Mouse (Mus musculus) thymus, adult 2 months (tissue): ENCODE data around the gene Hcfc1. TPM values are rescaled to one million over a fixed set of nuclear protein-coding genes. Genes with fewer than 3 reads are reported as not detected.

Experiments used
- DNase-seq: peaks from one replicate; pipeline ENCODE4 v3.0.0; 2021
- H3K27ac ChIP-seq: fragments of 200-500 bp; 2 replicates; pipeline ENCODE4 v1.5.1; 2012; ENCODE audit warnings: low read length, control low read depth; ENCODE audit not compliant: control insufficient read depth, insufficient read depth
- H3K27me3 ChIP-seq: fragments of 200-500 bp; 2 replicates; pipeline ENCODE4 v1.6.1; 2012; ENCODE audit warnings: mild to moderate bottlenecking, low read length, moderate library complexity, mixed read lengths; ENCODE audit not compliant: control insufficient read depth, insufficient read depth
- H3K36me3 ChIP-seq: fragments of 200-500 bp; 2 replicates; pipeline ENCODE4 v1.6.1; 2012; ENCODE audit warnings: mild to moderate bottlenecking, low read length, moderate library complexity; ENCODE audit not compliant: control insufficient read depth, insufficient read depth
- H3K4me1 ChIP-seq: fragments of 200-500 bp; replicated peaks from 2 replicates; pipeline ENCODE4 v1.6.1; 2012; ENCODE audit warnings: low read length; ENCODE audit not compliant: control insufficient read depth, insufficient read depth
- H3K4me3 ChIP-seq: fragments of 200-500 bp; 2 replicates; pipeline ENCODE4 v1.5.1; 2012; ENCODE audit warnings: mild to moderate bottlenecking, low read length, control low read depth, moderate library complexity; ENCODE audit not compliant: control insufficient read depth, insufficient read depth
- CTCF ChIP-seq: fragments of 200-500 bp; IDR thresholded peaks from 2 replicates; pipeline ENCODE4 v1.5.1; 2012; ENCODE audit warnings: mild to moderate bottlenecking, control low read depth, low read length, moderate library complexity, borderline replicate concordance; ENCODE audit not compliant: control insufficient read depth, poor library complexity, insufficient read depth; ENCODE audit errors: extremely low read depth
- POLR2A ChIP-seq: fragments of 200-500 bp; IDR thresholded peaks from 2 replicates; pipeline ENCODE4 v1.6.1; 2012; ENCODE audit warnings: mild to moderate bottlenecking, low read length, control low read depth, moderate library complexity; ENCODE audit not compliant: control insufficient read depth, poor library complexity, insufficient read depth; ENCODE audit errors: extremely low read depth
- WGBS: fragments of 180-500 bp; shearing (Covaris S2); methylation state at CpG from one replicate; pipeline ENCODE4 v1.1.7; 2018; 5-methylcytosine and 5-hydroxymethylcytosine counted together
- polyA plus RNA-seq: library from polyadenylated mRNA; depleted of rRNA; stranded (reverse); fragments of >200 nt; gene quantifications from 2 replicates; pipeline ENCODE4 v1.2.3, GENCODE M21; 2012

Hcfc1 gene
- polyA plus RNA-seq, 1 experiment: 193 TPM

DNA sequence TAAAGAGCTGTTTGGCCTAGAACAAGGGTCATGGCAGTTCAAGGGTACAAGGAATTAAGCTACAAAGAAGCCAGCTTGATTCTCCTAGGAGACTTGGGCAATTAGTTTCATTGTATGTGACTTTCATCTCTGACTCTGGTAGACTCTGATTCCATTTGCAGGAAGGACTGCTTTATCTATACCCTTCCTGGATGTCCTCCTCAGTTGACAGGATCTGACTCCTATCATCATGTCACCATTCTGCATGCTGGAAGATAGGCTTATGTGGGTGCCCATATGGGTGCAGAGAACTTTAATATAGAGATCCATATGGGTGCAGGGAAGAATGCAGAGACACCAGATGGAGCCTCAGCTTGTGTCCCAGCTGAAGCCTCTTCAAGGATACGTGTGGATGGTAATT is 3.0 kb upstream of the Hcfc1 start:
- no peak for DNase-seq
- H3K4me3 ChIP-seq: no peak overlapping the region
- no peaks in the 10 kb centered on the region for H3K36me3 ChIP-seq
- 96% methylated on average over 1 of the region's 1 CpGs for WGBS
- no peaks in the 10 kb centered on the region for H3K27me3 ChIP-seq
- no peak overlapping the region for H3K27ac ChIP-seq
- no peak for TF ChIP-seq CTCF
- no peak for TF ChIP-seq POLR2A
- peaks cover 7% of the 10 kb centered on the region for H3K4me1 ChIP-seq

DNA sequence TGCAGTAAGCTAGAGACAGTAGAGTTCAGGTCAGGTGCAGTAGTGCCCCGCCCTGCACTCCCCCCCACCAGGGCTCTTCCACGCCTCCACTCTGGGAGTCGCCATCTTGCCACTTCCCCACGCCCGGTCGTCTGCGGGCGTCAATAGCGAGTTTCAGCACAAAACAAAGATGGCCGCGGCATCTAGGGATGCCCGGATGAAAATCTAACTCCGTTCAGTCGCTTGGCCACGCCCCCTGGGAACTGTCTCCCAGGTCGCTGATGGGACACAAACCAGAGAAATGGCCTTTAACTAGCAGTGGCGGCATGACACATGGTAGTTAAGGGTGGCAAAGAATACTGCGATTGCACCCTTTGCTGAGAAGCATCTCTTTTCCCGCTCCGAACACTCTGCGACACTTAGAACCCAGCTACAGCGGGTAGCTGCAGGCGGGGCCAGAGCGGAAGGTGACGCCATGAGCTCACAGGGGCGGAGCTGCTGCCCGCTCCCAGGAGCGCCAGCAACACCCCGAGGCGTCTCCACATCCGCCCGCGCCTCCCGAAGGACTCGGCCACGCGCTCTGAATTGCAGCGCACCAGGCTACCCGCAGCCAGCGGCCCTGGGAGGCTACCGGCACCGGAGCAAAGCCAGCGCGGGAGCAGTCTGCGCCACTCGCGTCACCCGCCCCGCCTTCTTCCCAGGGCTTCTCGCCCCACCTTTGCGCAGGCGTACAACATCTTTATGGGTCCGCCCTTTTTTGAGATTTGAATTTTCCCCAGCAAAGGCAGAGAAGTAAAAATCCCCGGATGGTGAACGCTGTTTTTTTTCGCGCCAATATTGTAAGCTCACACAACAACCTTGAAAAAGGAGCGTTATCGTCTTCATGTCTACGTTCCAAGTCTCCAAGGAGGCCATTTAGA is 1.3 kb upstream of the Hcfc1 start:
- no peaks in the 10 kb centered on the region for H3K36me3 ChIP-seq
- 2% methylated on average over 54 of the region's 60 CpGs for WGBS
- DNase-seq: peak; percentile 79
- peak overlapping the region; percentile 99 for H3K27ac ChIP-seq
- peak overlapping the region; percentile 95 for H3K4me3 ChIP-seq
- TF ChIP-seq POLR2A (peak; percentile 61; the same call in 1 of the 2 replicates), CTCF (no peak)
- H3K27me3 ChIP-seq: no peaks in the 10 kb centered on the region
- H3K4me1 ChIP-seq: peaks cover 9% of the 10 kb centered on the region

- Histone ChIP-seq H3K27ac (peak overlapping the region; percentile 99), H3K27me3 (no peaks in the 10 kb centered on the region), H3K36me3 (peaks cover 6% of the 10 kb centered on the region; the same call in 1 of the 2 replicates), H3K4me1 (peaks cover 9% of the 10 kb centered on the region), H3K4me3 (peak overlapping the region; percentile 95)
- TF ChIP-seq CTCF (no peak), POLR2A (0 out of 2 replicates have a peak, but pooled peaks have one; percentile 23)
- peak; percentile 71 for DNase-seq
- WGBS: 0% methylated on average over 19 of the region's 20 CpGs
Measured at GRCm38 (mm10) chrX:73965307-73965706, 850 bp downstream of the Hcfc1 start.

GRCm38 (mm10) chrX:73964363-73964762 is 1.8 kb downstream of the Hcfc1 start:
- Histone ChIP-seq H3K27me3 (no peaks in the 10 kb centered on the region), H3K27ac (peak overlapping the region; percentile 86), H3K4me1 (peaks cover 9% of the 10 kb centered on the region), H3K36me3 (peaks cover 10% of the 10 kb centered on the region), H3K4me3 (peak overlapping the region; percentile 49)
- WGBS: 0% methylated on average over 3 of the region's 3 CpGs
- 0 out of 2 replicates have a peak, but pooled peaks have one; percentile 26 for TF ChIP-seq POLR2A
- TF ChIP-seq CTCF: no peak
- DNase-seq: peak; percentile 15

GRCm38 (mm10) chrX:73954988-73955387 is 11.2 kb downstream of the Hcfc1 start:
- no peaks in the 10 kb centered on the region for H3K27me3 ChIP-seq
- no peaks in the 10 kb centered on the region for H3K4me1 ChIP-seq
- DNase-seq: no peak
- no peak for TF ChIP-seq POLR2A
- TF ChIP-seq CTCF: no peak
- H3K4me3 ChIP-seq: no peak overlapping the region
- no peak overlapping the region for H3K27ac ChIP-seq
- 97% methylated on average over 6 of the region's 6 CpGs for whole genome bisulfite sequencing
- H3K36me3 ChIP-seq: peaks cover 90% of the 10 kb centered on the region

- Histone ChIP-seq H3K27ac (no peak overlapping the region), H3K4me1 (no peaks in the 10 kb centered on the region), H3K27me3 (no peaks in the 10 kb centered on the region), H3K36me3 (peaks cover 90% of the 10 kb centered on the region), H3K4me3 (no peak overlapping the region)
- no peak for TF ChIP-seq CTCF
- no peak for TF ChIP-seq POLR2A
- WGBS: 97% methylated on average over 5 of the region's 5 CpGs
- DNase-seq: no peak
Measured at GRCm38 (mm10) chrX:73952603-73953002, 13.6 kb downstream of the Hcfc1 start.
